Mouse (Mus musculus) embryonic facial prominence, embryonic 15.5 days (tissue): Measurements from ENCODE around the gene Ccdc81. TPM values are rescaled to one million over a fixed set of nuclear protein-coding genes. Genes with fewer than 3 reads are reported as not detected.

Experiments used
- ATAC-seq: fragments of 200-750 bp; cut with Nextera tagmentation; 2 replicates; pipeline ENCODE4 v1.8.0; 2017; ENCODE audit warnings: low read depth, moderate TSS enrichment; ENCODE audit not compliant: insufficient number of reproducible peaks, low FRiP score, low TSS enrichment
- H3K27ac ChIP-seq: fragments of 300-500 bp; sonication (generic); replicated peaks from 2 replicates; pipeline ENCODE4 v1.5.1; 2015; ENCODE audit warnings: mild to moderate bottlenecking, inconsistent platforms
- H3K27me3 ChIP-seq: fragments of 300-500 bp; sonication (generic); 2 replicates; pipeline ENCODE4 v1.6.1; 2015; ENCODE audit warnings: inconsistent platforms
- H3K36me3 ChIP-seq: fragments of 300-500 bp; sonication (generic); 2 replicates; pipeline ENCODE4 v1.6.1; 2015; ENCODE audit warnings: mild to moderate bottlenecking, inconsistent platforms
- H3K4me1 ChIP-seq: fragments of 300-500 bp; sonication (generic); 2 replicates; pipeline ENCODE4 v1.6.1; 2015; ENCODE audit warnings: inconsistent platforms
- H3K4me2 ChIP-seq: fragments of 300-500 bp; sonication (generic); replicated peaks from 2 replicates; pipeline ENCODE4 v1.6.1; 2015; ENCODE audit warnings: mild to moderate bottlenecking, inconsistent platforms
- H3K4me3 ChIP-seq: fragments of 300-500 bp; sonication (generic); replicated peaks from 2 replicates; pipeline ENCODE4 v1.5.1; 2015; ENCODE audit warnings: mild to moderate bottlenecking, inconsistent platforms
- H3K9ac ChIP-seq: fragments of 300-500 bp; sonication (generic); 2 replicates; pipeline ENCODE4 v1.6.1; 2015; ENCODE audit warnings: inconsistent platforms
- H3K9me3 ChIP-seq: fragments of 300-500 bp; sonication (generic); replicated peaks from 2 replicates; pipeline ENCODE4 v1.6.1; 2016; ENCODE audit warnings: inconsistent platforms
- WGBS: fragments of 180-500 bp; shearing (Covaris S2); methylation state at CpG from one replicate; pipeline ENCODE4 v1.1.7; 2015; 5-methylcytosine and 5-hydroxymethylcytosine counted together
- polyA plus RNA-seq: library from polyadenylated mRNA; unstranded; fragments of >200 nt; fragmentation: Nextera tagmentation; extraction: Ambion mirVana; gene quantifications from 2 replicates; pipeline ENCODE4 v1.2.1, GENCODE M21; 2015

Gene Ccdc81
- polyA plus RNA-seq, 1 experiment from 2014 or later = 2.0 TPM

DNA sequence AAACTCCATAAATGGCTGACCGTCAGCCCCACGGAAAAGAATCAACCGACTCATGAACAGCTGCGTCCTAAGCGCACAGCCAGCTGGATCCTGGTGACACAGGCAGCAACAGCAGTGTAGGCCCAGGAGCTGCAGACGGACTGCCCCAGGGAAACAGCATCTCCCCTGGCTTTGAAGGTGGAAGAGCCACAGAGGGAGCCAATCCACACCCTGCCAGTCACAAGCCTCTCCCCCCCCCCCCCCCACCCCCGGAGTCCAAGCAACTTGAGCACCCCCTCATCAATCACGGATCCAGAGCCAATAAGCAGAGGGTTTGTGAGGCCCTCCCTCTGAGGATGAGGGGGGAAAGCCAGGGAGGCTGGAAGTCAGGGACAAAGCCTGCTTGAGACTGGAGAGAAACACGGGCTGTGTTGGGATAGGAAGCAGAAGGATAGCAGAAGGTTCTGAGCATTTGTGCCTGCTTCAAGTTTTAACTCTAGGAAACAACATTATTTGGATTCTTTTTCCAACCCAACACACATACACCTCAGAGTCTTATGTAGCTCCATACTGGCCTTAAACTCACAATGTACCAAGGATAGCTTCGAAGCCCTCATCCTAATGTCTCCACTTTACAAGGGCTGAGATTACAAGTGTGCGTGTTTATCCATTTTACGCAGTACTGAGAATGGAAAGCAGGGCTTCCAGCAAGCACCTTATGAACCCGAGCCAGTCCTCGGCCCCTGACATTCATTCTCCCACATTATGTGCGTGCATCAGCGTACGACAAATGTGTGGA is 46.8 kb downstream of the Ccdc81 start:
- peaks cover 11% of the 10 kb centered on the region; the same call in 1 of the 2 replicates for H3K4me1 ChIP-seq
- no peak overlapping the region for H3K4me3 ChIP-seq
- H3K9ac ChIP-seq = no peak overlapping the region
- H3K4me2 ChIP-seq = no peak overlapping the region
- H3K27me3 ChIP-seq = no peaks in the 10 kb centered on the region
- H3K27ac ChIP-seq = no peak overlapping the region
- WGBS = 53% methylated on average over 17 of the region's 17 CpGs
- ATAC-seq = peak; percentile 63; the same call in 1 of the 2 replicates
- no peaks in the 10 kb centered on the region for H3K9me3 ChIP-seq
- no peaks in the 10 kb centered on the region for H3K36me3 ChIP-seq

GRCm38 (mm10) chr7:89855196-89855595 is 48.2 kb downstream of the Ccdc81 start:
- H3K4me3 ChIP-seq = no peak overlapping the region
- no peak overlapping the region for H3K4me2 ChIP-seq
- no peaks in the 10 kb centered on the region for H3K36me3 ChIP-seq
- ATAC-seq = no peak
- no peak overlapping the region for H3K9ac ChIP-seq
- no peak overlapping the region for H3K27ac ChIP-seq
- no peaks in the 10 kb centered on the region for H3K9me3 ChIP-seq
- H3K4me1 ChIP-seq = peaks cover 11% of the 10 kb centered on the region; the same call in 1 of the 2 replicates
- H3K27me3 ChIP-seq = no peaks in the 10 kb centered on the region
- WGBS = 50% methylated on average over 1 of the region's 1 CpGs

DNA sequence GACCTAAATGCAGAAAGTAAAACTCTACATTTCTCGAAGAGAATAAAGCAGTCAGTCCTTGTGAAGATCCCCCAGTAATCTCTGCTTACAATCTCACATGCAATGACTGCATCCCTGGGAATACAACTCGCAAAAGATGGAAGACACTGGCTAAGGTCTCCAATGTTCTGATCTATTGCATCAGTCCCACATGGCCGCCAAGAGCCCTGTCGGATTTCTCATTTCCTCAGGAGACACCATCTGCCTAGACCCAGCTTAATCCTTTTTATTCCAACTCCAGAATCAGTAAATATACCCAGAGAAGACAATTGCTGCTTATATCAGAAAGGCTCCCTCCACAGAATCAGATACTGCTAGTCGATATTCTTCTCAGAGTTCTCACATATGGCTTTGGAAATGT is 50.3 kb downstream of the Ccdc81 start:
- Histone ChIP-seq H3K4me2 (no peak overlapping the region), H3K9me3 (no peaks in the 10 kb centered on the region), H3K27ac (no peak overlapping the region), H3K4me3 (no peak overlapping the region), H3K9ac (no peak overlapping the region), H3K4me1 (peaks cover 11% of the 10 kb centered on the region; the same call in 1 of the 2 replicates), H3K36me3 (no peaks in the 10 kb centered on the region), H3K27me3 (no peaks in the 10 kb centered on the region)
- 83% methylated on average over 5 of the region's 5 CpGs for WGBS
- no peak for ATAC-seq

DNA sequence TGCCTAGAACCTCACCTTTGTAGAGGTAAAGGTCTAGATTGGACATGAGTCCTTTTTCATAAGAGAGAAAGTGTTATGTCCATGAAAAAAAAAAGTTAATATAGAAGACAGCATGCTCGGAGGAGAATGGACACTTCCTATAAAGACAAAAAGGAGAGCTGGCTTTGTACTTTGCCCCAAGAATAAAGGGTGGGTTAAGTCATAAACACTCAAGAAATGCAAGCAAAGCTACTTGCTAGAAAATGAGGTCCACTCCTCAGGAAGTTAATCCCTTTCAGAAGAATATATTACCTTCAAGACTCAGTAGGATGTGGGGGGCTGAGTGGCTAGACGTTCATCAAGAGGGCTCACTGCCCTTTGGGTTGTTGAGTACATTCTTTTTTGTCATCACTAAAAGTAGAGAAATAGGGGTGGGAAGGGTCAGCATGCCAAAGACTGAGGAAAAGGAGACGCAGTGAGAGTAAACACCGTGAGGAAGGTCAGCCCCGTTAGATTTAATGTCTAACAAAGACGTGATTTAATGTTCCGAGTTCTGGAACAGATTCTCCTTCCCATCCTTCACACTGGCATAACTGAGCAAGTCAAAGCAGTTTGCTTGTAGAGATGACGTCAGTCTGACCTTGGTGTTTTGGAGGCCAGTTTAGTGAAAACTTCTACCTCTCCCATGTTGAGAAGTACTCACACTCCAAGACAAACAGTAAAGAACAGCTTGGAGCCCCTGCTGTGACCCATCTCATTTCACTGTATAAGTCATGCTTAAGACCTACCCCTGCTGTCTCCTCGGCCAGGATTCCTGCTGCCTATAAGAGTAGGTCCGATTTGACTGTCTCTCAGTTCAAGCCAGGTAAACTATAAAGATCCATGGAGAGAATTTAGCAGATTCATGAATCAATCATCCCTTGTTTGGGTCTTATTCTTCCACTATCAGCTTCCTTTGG is 51.0 kb downstream of the Ccdc81 start:
- WGBS = 84% methylated on average over 10 of the region's 10 CpGs
- Histone ChIP-seq H3K4me2 (no peak overlapping the region), H3K9me3 (no peaks in the 10 kb centered on the region), H3K36me3 (no peaks in the 10 kb centered on the region), H3K27ac (no peak overlapping the region), H3K27me3 (no peaks in the 10 kb centered on the region), H3K4me3 (no peak overlapping the region), H3K4me1 (peaks cover 11% of the 10 kb centered on the region; the same call in 1 of the 2 replicates), H3K9ac (no peak overlapping the region)
- ATAC-seq = no peak

DNA sequence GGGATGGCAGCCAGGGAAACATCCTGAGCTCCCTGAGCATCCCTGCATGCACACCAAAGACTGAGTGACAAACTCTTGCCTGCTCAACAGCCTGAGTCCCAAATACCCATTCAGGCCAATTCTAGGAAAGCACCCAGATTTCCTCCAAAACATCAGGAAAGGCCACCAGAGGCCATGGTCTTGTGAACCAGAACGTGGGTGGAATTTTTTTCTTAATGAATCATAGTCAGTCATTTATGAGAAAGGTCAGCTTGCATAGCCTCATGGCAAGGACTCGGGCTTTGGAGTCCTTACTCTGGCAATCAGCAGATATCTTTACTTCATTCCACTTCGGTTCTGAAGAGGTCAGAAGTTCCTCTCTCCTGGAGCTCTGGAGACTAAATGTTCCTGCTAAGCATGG is 52.9 kb downstream of the Ccdc81 start:
- WGBS = 75% methylated on average over 3 of the region's 3 CpGs
- no peak for ATAC-seq

GRCm38 (mm10) chr7:89845669-89846068 is 57.8 kb downstream of the Ccdc81 start:
- Histone ChIP-seq H3K27ac (no peak overlapping the region), H3K4me2 (no peak overlapping the region), H3K36me3 (no peaks in the 10 kb centered on the region), H3K27me3 (no peaks in the 10 kb centered on the region), H3K4me1 (no peaks in the 10 kb centered on the region; the same call in 1 of the 2 replicates), H3K4me3 (no peak overlapping the region), H3K9me3 (no peaks in the 10 kb centered on the region), H3K9ac (no peak overlapping the region)
- no peak for ATAC-seq
- WGBS = 68% methylated on average over 4 of the region's 4 CpGs

More for the DNA sequence above, 52.9 kb downstream of the Ccdc81 start:
- Histone ChIP-seq H3K36me3 (no peaks in the 10 kb centered on the region), H3K4me2 (no peak overlapping the region), H3K27me3 (no peaks in the 10 kb centered on the region), H3K9ac (no peak overlapping the region), H3K9me3 (no peaks in the 10 kb centered on the region), H3K27ac (no peak overlapping the region), H3K4me1 (0 out of 2 replicates have a peak, but pooled peaks cover 5% of the 10 kb centered on the region), H3K4me3 (no peak overlapping the region)

- Histone ChIP-seq H3K27ac (no peak overlapping the region), H3K4me3 (no peak overlapping the region), H3K27me3 (no peaks in the 10 kb centered on the region), H3K4me1 (peaks cover 6% of the 10 kb centered on the region; the same call in 1 of the 2 replicates), H3K36me3 (no peaks in the 10 kb centered on the region), H3K4me2 (no peak overlapping the region), H3K9me3 (no peaks in the 10 kb centered on the region), H3K9ac (no peak overlapping the region)
- no peak for ATAC-seq
- WGBS = 28% methylated on average over 6 of the region's 6 CpGs
Observed at GRCm38 (mm10) chr7:89843533-89843932, 59.9 kb downstream of the Ccdc81 start.

DNA sequence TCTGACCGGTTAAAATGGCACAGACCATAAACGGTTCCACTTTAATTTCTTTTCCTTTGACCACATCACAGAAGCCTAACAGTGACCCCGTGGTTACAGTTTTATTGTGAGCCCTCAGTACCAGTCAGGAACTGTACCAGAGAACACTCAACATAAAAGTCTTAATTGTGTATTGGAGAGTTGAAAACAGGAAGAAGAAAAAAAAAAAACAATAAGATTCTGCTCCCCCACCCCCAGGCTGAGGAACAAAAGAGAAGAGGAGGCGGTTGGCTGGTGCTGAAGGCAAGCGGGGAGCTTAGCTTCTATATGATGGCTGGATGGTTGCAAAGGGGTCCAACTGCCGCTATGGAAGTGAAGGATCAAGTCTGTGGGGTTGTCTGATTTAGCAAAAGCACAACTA is 60.3 kb downstream of the Ccdc81 start:
- ATAC-seq = no peak
- Histone ChIP-seq H3K4me1 (peaks cover 6% of the 10 kb centered on the region; the same call in 1 of the 2 replicates), H3K4me2 (no peak overlapping the region), H3K27ac (no peak overlapping the region), H3K9ac (no peak overlapping the region), H3K4me3 (no peak overlapping the region), H3K9me3 (no peaks in the 10 kb centered on the region), H3K36me3 (no peaks in the 10 kb centered on the region), H3K27me3 (no peaks in the 10 kb centered on the region)
- 51% methylated on average over 6 of the region's 6 CpGs for WGBS

DNA sequence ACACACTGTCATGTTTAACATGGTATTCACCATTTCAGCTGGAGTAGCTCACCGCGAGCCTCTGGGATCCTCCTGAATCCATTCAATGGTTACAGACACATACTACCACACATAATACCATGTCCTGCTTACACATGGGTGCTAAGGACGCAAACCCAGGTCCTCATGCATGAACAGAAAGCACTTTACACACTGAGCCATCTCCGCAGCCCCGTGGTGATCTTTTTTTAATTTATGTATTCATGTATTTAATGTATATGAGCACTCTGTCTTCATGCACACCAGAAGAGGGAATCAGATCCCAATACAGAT is 61.1 kb downstream of the Ccdc81 start:
- H3K4me1 ChIP-seq = peaks cover 11% of the 10 kb centered on the region; the same call in 1 of the 2 replicates
- H3K27ac ChIP-seq = no peak overlapping the region
- no peak for ATAC-seq
- no peak overlapping the region for H3K4me3 ChIP-seq
- H3K9me3 ChIP-seq = no peaks in the 10 kb centered on the region
- 81% methylated on average over 5 of the region's 5 CpGs for WGBS
- H3K27me3 ChIP-seq = no peaks in the 10 kb centered on the region
- H3K9ac ChIP-seq = no peak overlapping the region
- no peak overlapping the region for H3K4me2 ChIP-seq
- no peaks in the 10 kb centered on the region for H3K36me3 ChIP-seq

DNA sequence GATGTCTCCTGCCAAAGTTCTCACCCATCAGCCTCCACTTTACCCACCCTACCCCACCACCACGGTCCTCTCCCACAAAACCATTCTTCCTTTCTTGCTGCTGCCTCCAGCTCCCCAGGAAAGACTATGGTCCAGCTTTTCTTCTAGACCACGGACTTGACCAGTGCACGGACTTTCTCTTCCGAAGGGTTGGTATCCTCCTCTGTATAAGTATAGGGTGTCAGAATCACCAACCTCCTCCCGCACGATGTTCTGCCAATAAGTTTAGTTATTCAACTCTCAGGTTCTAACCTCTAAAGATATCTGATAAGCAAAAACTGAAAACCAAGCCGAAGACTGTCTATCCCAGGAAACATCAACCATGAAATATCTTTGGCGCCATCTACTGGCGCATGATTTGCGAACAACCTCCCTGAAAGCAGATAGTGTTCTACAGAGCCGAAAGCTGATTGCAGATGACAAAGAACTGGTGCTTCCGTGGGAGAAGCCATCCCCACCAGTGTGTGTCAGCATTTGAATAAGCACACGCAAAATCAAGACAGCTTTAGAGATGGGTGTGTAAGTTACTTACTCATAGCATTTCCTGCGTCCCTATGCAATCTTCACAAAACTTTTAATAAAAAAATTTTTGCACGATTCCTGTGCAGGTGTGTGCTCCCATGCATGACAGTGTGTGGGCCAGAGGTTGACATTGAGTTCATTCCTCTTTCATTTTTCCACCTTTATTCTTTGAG is 61.6 kb downstream of the Ccdc81 start:
- H3K9ac ChIP-seq = no peak overlapping the region
- peak; percentile 48; the same call in 1 of the 2 replicates for ATAC-seq
- H3K27me3 ChIP-seq = no peaks in the 10 kb centered on the region
- no peak overlapping the region for H3K27ac ChIP-seq
- peaks cover 11% of the 10 kb centered on the region; the same call in 1 of the 2 replicates for H3K4me1 ChIP-seq
- WGBS = 30% methylated on average over 15 of the region's 15 CpGs
- no peaks in the 10 kb centered on the region for H3K9me3 ChIP-seq
- H3K36me3 ChIP-seq = no peaks in the 10 kb centered on the region
- H3K4me2 ChIP-seq = 0 out of 2 replicates have a peak overlapping the region, but pooled peaks have one; percentile 25
- no peak overlapping the region for H3K4me3 ChIP-seq

DNA sequence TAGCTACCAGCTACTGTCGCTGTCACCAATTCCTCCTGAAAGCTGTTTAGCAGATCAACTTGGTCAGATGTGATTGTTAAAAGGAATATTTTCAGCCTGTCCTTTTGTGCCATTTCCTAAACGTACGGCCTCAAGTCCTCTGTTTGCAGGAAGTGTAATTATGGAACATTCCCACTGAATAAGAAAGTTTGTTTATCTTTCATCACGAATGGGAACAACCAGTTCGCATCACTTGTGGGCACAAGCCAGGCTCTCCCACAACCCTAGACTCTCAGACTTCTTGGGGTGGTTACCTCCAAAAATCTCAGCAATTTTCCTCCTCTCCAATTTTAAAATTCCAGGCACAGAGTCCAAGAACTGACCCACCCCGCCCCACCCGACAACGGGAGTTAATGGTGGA is 63.7 kb downstream of the Ccdc81 start:
- peaks cover 11% of the 10 kb centered on the region; the same call in 1 of the 2 replicates for H3K4me1 ChIP-seq
- no peak for ATAC-seq
- H3K9ac ChIP-seq = no peak overlapping the region
- H3K27me3 ChIP-seq = no peaks in the 10 kb centered on the region
- WGBS = 63% methylated on average over 8 of the region's 8 CpGs
- no peaks in the 10 kb centered on the region for H3K36me3 ChIP-seq
- no peak overlapping the region for H3K4me3 ChIP-seq
- H3K9me3 ChIP-seq = no peaks in the 10 kb centered on the region
- H3K4me2 ChIP-seq = no peak overlapping the region
- H3K27ac ChIP-seq = no peak overlapping the region
